Mouse (Mus musculus): ENCODE results near the gene Sh3rf1. TPM values are rescaled to one million over a fixed set of nuclear protein-coding genes. Genes with fewer than 3 reads are reported as not detected.
A peak's percentile ranks its signal among the peaks of the same experiment; 100 is the strongest.

The Sh3rf1 gene
- polyA plus RNA-seq, 1 experiment from 2014 or later: 5.3 TPM

GRCm38 (mm10) chr8:61275463-61276356, 52.0 kb downstream of the Sh3rf1 start:
- Histone ChIP-seq H3K4me3 (no peak overlapping the region), H3K4me1 (peaks cover 54% of the 10 kb centered on the region), H3K27me3 (replicated peaks) (peaks cover 8% of the 10 kb centered on the region; the same call in 1 of the 2 replicates), H3K36me3 (0 out of 2 replicates have a peak, but pooled peaks cover 4% of the 10 kb centered on the region), H3K9ac (no peak overlapping the region), H3K4me2 (peak overlapping the region; percentile 24), H3K27ac (replicated peaks) (peak overlapping the region; percentile 78), H3K9me3 (no peaks in the 10 kb centered on the region)
- ATAC-seq (ENCODE audit: extremely low read depth, insufficient number of reproducible peaks, low FRiP score, low TSS enrichment): no peak
- 53% methylated on average over 11 of the region's 11 CpGs for WGBS

- Histone ChIP-seq H3K27ac (replicated peaks) (peak overlapping the region; percentile 78), H3K4me2 (peak overlapping the region; percentile 24), H3K27me3 (replicated peaks) (peaks cover 4% of the 10 kb centered on the region; the same call in 1 of the 2 replicates), H3K36me3 (0 out of 2 replicates have a peak, but pooled peaks cover 4% of the 10 kb centered on the region), H3K4me3 (no peak overlapping the region), H3K9ac (no peak overlapping the region), H3K9me3 (no peaks in the 10 kb centered on the region), H3K4me1 (peaks cover 55% of the 10 kb centered on the region)
- 63% methylated on average over 5 of the region's 5 CpGs for WGBS
- ATAC-seq (ENCODE audit: extremely low read depth, insufficient number of reproducible peaks, low FRiP score, low TSS enrichment): no peak
Observed at GRCm38 (mm10) chr8:61276397-61276796, 52.7 kb downstream of the Sh3rf1 start.

GRCm38 (mm10) chr8:61279030-61279429, 55.4 kb downstream of the Sh3rf1 start:
- no peak overlapping the region for H3K4me3 ChIP-seq
- no peak overlapping the region for H3K9ac ChIP-seq
- no peak overlapping the region for H3K27ac ChIP-seq (replicated peaks)
- no peak for ATAC-seq (ENCODE audit: extremely low read depth, insufficient number of reproducible peaks, low FRiP score, low TSS enrichment)
- H3K4me1 ChIP-seq: peaks cover 65% of the 10 kb centered on the region
- H3K36me3 ChIP-seq: 0 out of 2 replicates have a peak, but pooled peaks cover 4% of the 10 kb centered on the region
- WGBS: 81% methylated on average over 10 of the region's 10 CpGs
- H3K27me3 ChIP-seq (replicated peaks): no peaks in the 10 kb centered on the region
- H3K9me3 ChIP-seq: no peaks in the 10 kb centered on the region
- H3K4me2 ChIP-seq: no peak overlapping the region

- Histone ChIP-seq H3K4me2 (peak overlapping the region; percentile 5; the same call in 1 of the 2 replicates), H3K9ac (no peak overlapping the region), H3K27ac (replicated peaks) (no peak overlapping the region), H3K36me3 (0 out of 2 replicates have a peak, but pooled peaks cover 4% of the 10 kb centered on the region), H3K27me3 (replicated peaks) (no peaks in the 10 kb centered on the region), H3K4me3 (no peak overlapping the region), H3K9me3 (no peaks in the 10 kb centered on the region), H3K4me1 (peaks cover 50% of the 10 kb centered on the region)
- ATAC-seq (ENCODE audit: extremely low read depth, insufficient number of reproducible peaks, low FRiP score, low TSS enrichment): no peak
- 47% methylated on average over 10 of the region's 10 CpGs for WGBS
Observed at GRCm38 (mm10) chr8:61282303-61283168, 58.9 kb downstream of the Sh3rf1 start.

- WGBS: 8% methylated on average over 12 of the region's 12 CpGs
- Histone ChIP-seq H3K4me2 (peak overlapping the region; percentile 24), H3K9me3 (no peaks in the 10 kb centered on the region)
Observed at GRCm38 (mm10) chr8:61283169-61284081, 59.8 kb downstream of the Sh3rf1 start.

GRCm38 (mm10) chr8:61285896-61286295, 62.2 kb downstream of the Sh3rf1 start:
- H3K9ac ChIP-seq: no peak overlapping the region
- no peaks in the 10 kb centered on the region for H3K27me3 ChIP-seq (replicated peaks)
- no peak for ATAC-seq (ENCODE audit: extremely low read depth, insufficient number of reproducible peaks, low FRiP score, low TSS enrichment)
- WGBS: 69% methylated on average over 7 of the region's 7 CpGs
- H3K4me3 ChIP-seq: no peak overlapping the region
- no peaks in the 10 kb centered on the region for H3K9me3 ChIP-seq
- H3K4me1 ChIP-seq: peaks cover 62% of the 10 kb centered on the region
- H3K36me3 ChIP-seq: no peaks in the 10 kb centered on the region
- no peak overlapping the region for H3K27ac ChIP-seq (replicated peaks)
- no peak overlapping the region for H3K4me2 ChIP-seq

More at GRCm38 (mm10) chr8:61283169-61284081, 59.8 kb downstream of the Sh3rf1 start:
- no peak overlapping the region for H3K4me3 ChIP-seq
- H3K9ac ChIP-seq: no peak overlapping the region
- ATAC-seq (ENCODE audit: extremely low read depth, insufficient number of reproducible peaks, low FRiP score, low TSS enrichment): peak; percentile 26; the same call in 1 of the 2 replicates
- H3K4me1 ChIP-seq: peaks cover 53% of the 10 kb centered on the region
- 0 out of 2 replicates have a peak, but pooled peaks cover 4% of the 10 kb centered on the region for H3K36me3 ChIP-seq
- H3K27ac ChIP-seq (replicated peaks): peak overlapping the region; percentile 59
- no peaks in the 10 kb centered on the region for H3K27me3 ChIP-seq (replicated peaks)

GRCm38 (mm10) chr8:61286394-61286793, 62.7 kb downstream of the Sh3rf1 start:
- no peak overlapping the region for H3K9ac ChIP-seq
- no peaks in the 10 kb centered on the region for H3K36me3 ChIP-seq
- no peaks in the 10 kb centered on the region for H3K9me3 ChIP-seq
- no peak overlapping the region for H3K4me3 ChIP-seq
- no peak overlapping the region for H3K4me2 ChIP-seq
- peaks cover 61% of the 10 kb centered on the region for H3K4me1 ChIP-seq
- WGBS: 72% methylated on average over 7 of the region's 7 CpGs
- H3K27me3 ChIP-seq (replicated peaks): no peaks in the 10 kb centered on the region
- no peak overlapping the region for H3K27ac ChIP-seq (replicated peaks)
- no peak for ATAC-seq (ENCODE audit: extremely low read depth, insufficient number of reproducible peaks, low FRiP score, low TSS enrichment)

GRCm38 (mm10) chr8:61286795-61287385, 63.2 kb downstream of the Sh3rf1 start:
- Histone ChIP-seq H3K9me3 (no peaks in the 10 kb centered on the region), H3K27me3 (replicated peaks) (no peaks in the 10 kb centered on the region), H3K27ac (replicated peaks) (no peak overlapping the region), H3K4me3 (no peak overlapping the region), H3K4me2 (no peak overlapping the region), H3K36me3 (no peaks in the 10 kb centered on the region), H3K4me1 (peaks cover 56% of the 10 kb centered on the region), H3K9ac (no peak overlapping the region)
- no peak for ATAC-seq (ENCODE audit: extremely low read depth, insufficient number of reproducible peaks, low FRiP score, low TSS enrichment)
- WGBS: 75% methylated on average over 14 of the region's 14 CpGs

- Histone ChIP-seq H3K36me3 (no peaks in the 10 kb centered on the region), H3K4me1 (peaks cover 44% of the 10 kb centered on the region), H3K4me2 (no peak overlapping the region), H3K27me3 (replicated peaks) (no peaks in the 10 kb centered on the region), H3K27ac (replicated peaks) (no peak overlapping the region), H3K4me3 (no peak overlapping the region), H3K9me3 (no peaks in the 10 kb centered on the region), H3K9ac (no peak overlapping the region)
- no peak for ATAC-seq (ENCODE audit: extremely low read depth, insufficient number of reproducible peaks, low FRiP score, low TSS enrichment)
- 68% methylated on average over 11 of the region's 11 CpGs for WGBS
Observed at GRCm38 (mm10) chr8:61288006-61288566, 64.4 kb downstream of the Sh3rf1 start.

GRCm38 (mm10) chr8:61288676-61289075, 65.0 kb downstream of the Sh3rf1 start:
- no peaks in the 10 kb centered on the region for H3K9me3 ChIP-seq
- H3K4me1 ChIP-seq: peaks cover 38% of the 10 kb centered on the region
- no peak overlapping the region for H3K27ac ChIP-seq (replicated peaks)
- H3K36me3 ChIP-seq: no peaks in the 10 kb centered on the region
- H3K4me2 ChIP-seq: no peak overlapping the region
- WGBS: 49% methylated on average over 7 of the region's 7 CpGs
- no peak overlapping the region for H3K4me3 ChIP-seq
- no peak overlapping the region for H3K9ac ChIP-seq
- ATAC-seq (ENCODE audit: extremely low read depth, insufficient number of reproducible peaks, low FRiP score, low TSS enrichment): no peak
- no peaks in the 10 kb centered on the region for H3K27me3 ChIP-seq (replicated peaks)
